Mouse (Mus musculus) MEL (cell line): ENCODE data around the gene Prrc2b. TPM values are rescaled to one million over a fixed set of nuclear protein-coding genes. Genes with fewer than 3 reads are reported as not detected.

ENCODE experiments used
- DNase-seq: peaks from one replicate; pipeline ENCODE4 v3.0.0; 2011; ENCODE audit warnings: low read depth, low spot score
- H3K27ac ChIP-seq: 2 replicates; pipeline ENCODE4 v1.5.1; 2012; ENCODE audit warnings: low read depth, mild to moderate bottlenecking, control low read depth, low read length, moderate library complexity; ENCODE audit not compliant: control insufficient read depth
- H3K27me3 ChIP-seq, 2 experiments: fragments of 150-350 bp in 1 of 2; sonication (generic) in 1 of 2; 2 replicates each; pipeline ENCODE4 v1.6.1; 2012; ENCODE audit warnings: low read length in 2 of 2, mild to moderate bottlenecking in 2 of 2, improper control_type of control experiment in 1 of 2, moderate library complexity in 1 of 2; ENCODE audit not compliant: insufficient read depth in 2 of 2, control insufficient read depth in 1 of 2
- H3K36me3 ChIP-seq, 2 experiments: 2 replicates each; pipeline ENCODE4 v1.6.1; 2012 to 2014; ENCODE audit warnings: low read length in 2 of 2, improper control_type of control experiment in 1 of 2, inconsistent platforms in 1 of 2, mild to moderate bottlenecking in 1 of 2; ENCODE audit not compliant: insufficient read depth in 2 of 2, control insufficient read depth in 1 of 2
- H3K4me1 ChIP-seq, 2 experiments: fragments of 150-350 bp in 1 of 2; sonication (generic) in 1 of 2; 2 replicates each; pipeline ENCODE4 v1.6.1; 2012; ENCODE audit warnings: low read length in 2 of 2, improper control_type of control experiment in 1 of 2, mild to moderate bottlenecking in 1 of 2; ENCODE audit not compliant: insufficient read depth in 2 of 2, control insufficient read depth in 1 of 2
- H3K4me3 ChIP-seq, 2 experiments: fragments of 150-350 bp in 1 of 2; sonication (generic) in 1 of 2; 2 replicates each; pipeline ENCODE4 v1.5.1; 2012; ENCODE audit warnings: low read depth in 2 of 2, low read length in 2 of 2, mild to moderate bottlenecking in 2 of 2, moderate library complexity in 2 of 2, control low read depth in 1 of 2, improper control_type of control experiment in 1 of 2; ENCODE audit not compliant: control insufficient read depth in 1 of 2, insufficient read depth in 1 of 2
- H3K79me2 ChIP-seq: 2 replicates; pipeline ENCODE4 v1.6.1; 2012; ENCODE audit warnings: mild to moderate bottlenecking, low read length, moderate library complexity; ENCODE audit not compliant: control insufficient read depth, poor library complexity, insufficient read depth
- H3K9ac ChIP-seq: 2 replicates; pipeline ENCODE4 v1.6.1; 2012; ENCODE audit warnings: low read depth, mild to moderate bottlenecking, control low read depth, low read length, moderate library complexity; ENCODE audit not compliant: control insufficient read depth, poor library complexity, severe bottlenecking
- H3K9me3 ChIP-seq: fragments of 150-350 bp; sonication (generic); replicated peaks from 2 replicates; pipeline ENCODE4 v1.6.1; 2012; ENCODE audit warnings: mild to moderate bottlenecking, low read length, improper control_type of control experiment, moderate library complexity; ENCODE audit not compliant: insufficient read depth
- BHLHE40 ChIP-seq: IDR thresholded peaks from 2 replicates; pipeline ENCODE4 v1.6.1; 2012; ENCODE audit warnings: low read depth, mild to moderate bottlenecking, inconsistent platforms, low read length, improper control_type of control experiment, borderline replicate concordance
- CHD2 ChIP-seq: IDR thresholded peaks from 2 replicates; pipeline ENCODE4 v1.6.1; 2011; ENCODE audit warnings: low read length, improper control_type of control experiment
- CTCF ChIP-seq, 3 experiments: IDR thresholded peaks in 2 of 3; conservative IDR thresholded peaks in 1 of 3; 2 replicates each; pipeline ENCODE4 v1.5.1; 2011 to 2012; ENCODE audit warnings: low read length in 3 of 3, low read depth in 2 of 3, mild to moderate bottlenecking in 2 of 3, improper control_type of control experiment in 1 of 3, inconsistent platforms in 1 of 3, mixed read lengths in 1 of 3, moderate library complexity in 1 of 3; ENCODE audit not compliant: control insufficient read depth in 1 of 3, insufficient read depth in 1 of 3, poor library complexity in 1 of 3, severe bottlenecking in 1 of 3
- ELF1 ChIP-seq: IDR thresholded peaks from 2 replicates; pipeline ENCODE4 v1.6.1; 2014; ENCODE audit warnings: low read depth, mild to moderate bottlenecking, inconsistent platforms, low read length, improper control_type of control experiment, moderate library complexity
- EP300 ChIP-seq, 2 experiments: IDR thresholded peaks; 2 replicates each; pipeline ENCODE4 v1.6.1; 2011; ENCODE audit warnings: improper control_type of control experiment in 2 of 2, low read length in 2 of 2, low read depth in 1 of 2, mild to moderate bottlenecking in 1 of 2
- ETS1 ChIP-seq: IDR thresholded peaks from 2 replicates; pipeline ENCODE4 v1.6.1; 2012; ENCODE audit warnings: low read depth, mild to moderate bottlenecking, inconsistent platforms, low read length, improper control_type of control experiment, moderate library complexity
- GABPA ChIP-seq: IDR thresholded peaks from 2 replicates; pipeline ENCODE4 v1.6.1; 2012; ENCODE audit warnings: low read depth, mild to moderate bottlenecking, inconsistent platforms, low read length, improper control_type of control experiment, moderate library complexity
- GATA1 ChIP-seq: IDR thresholded peaks from 2 replicates; pipeline ENCODE4 v1.6.1; 2011; ENCODE audit warnings: low read depth, low read length, improper control_type of control experiment
- HCFC1 ChIP-seq: IDR thresholded peaks from 2 replicates; pipeline ENCODE4 v1.6.1; 2012; ENCODE audit warnings: low read depth, mild to moderate bottlenecking, inconsistent platforms, low read length, improper control_type of control experiment, moderate library complexity
- JUND ChIP-seq: IDR thresholded peaks from 2 replicates; pipeline ENCODE4 v1.6.1; 2011; ENCODE audit warnings: low read depth, mild to moderate bottlenecking, improper control_type of control experiment, low read length
- MAFK ChIP-seq: IDR thresholded peaks from 2 replicates; pipeline ENCODE4 v1.6.1; 2011; ENCODE audit warnings: low read depth, mild to moderate bottlenecking, low read length, improper control_type of control experiment, borderline replicate concordance
- MAZ ChIP-seq: IDR thresholded peaks from 2 replicates; pipeline ENCODE4 v1.6.1; 2012; ENCODE audit warnings: low read depth, mild to moderate bottlenecking, inconsistent platforms, low read length, improper control_type of control experiment
- MEF2A ChIP-seq: IDR thresholded peaks from 2 replicates; pipeline ENCODE4 v1.6.1; 2014; ENCODE audit warnings: low read depth, mild to moderate bottlenecking, inconsistent platforms, low read length, improper control_type of control experiment; ENCODE audit not compliant: poor library complexity, insufficient replicate concordance, severe bottlenecking; ENCODE audit errors: extremely low read depth
- MXI1 ChIP-seq: IDR thresholded peaks from 2 replicates; pipeline ENCODE4 v1.6.1; 2011; ENCODE audit warnings: mild to moderate bottlenecking, low read depth, low read length, improper control_type of control experiment
- MYB ChIP-seq: IDR thresholded peaks from 2 replicates; pipeline ENCODE4 v1.6.1; 2011; ENCODE audit warnings: mild to moderate bottlenecking, low read depth, low read length, improper control_type of control experiment
- MYC ChIP-seq: IDR thresholded peaks from 2 replicates; pipeline ENCODE4 v1.6.1; 2011; ENCODE audit warnings: low read depth, mild to moderate bottlenecking, low read length, improper control_type of control experiment, moderate library complexity
- NELFE ChIP-seq: IDR thresholded peaks from 2 replicates; pipeline ENCODE4 v1.6.1; 2011; ENCODE audit warnings: low read depth, low read length, improper control_type of control experiment
- POLR2A ChIP-seq, 2 experiments: IDR thresholded peaks; 2 replicates each; pipeline ENCODE4 v1.6.1; 2011 to 2012; ENCODE audit warnings: low read length in 2 of 2, mild to moderate bottlenecking in 2 of 2, control low read depth in 1 of 2, improper control_type of control experiment in 1 of 2, low read depth in 1 of 2, moderate library complexity in 1 of 2; ENCODE audit not compliant: control insufficient read depth in 1 of 2, insufficient read depth in 1 of 2, poor library complexity in 1 of 2
- POLR2AphosphoS5 ChIP-seq: IDR thresholded peaks from 2 replicates; pipeline ENCODE4 v1.6.1; 2012; ENCODE audit warnings: low read depth, borderline replicate concordance, mild to moderate bottlenecking, inconsistent platforms, low read length, moderate library complexity, mixed read lengths
- RAD21 ChIP-seq: IDR thresholded peaks from 2 replicates; pipeline ENCODE4 v1.6.1; 2011; ENCODE audit warnings: mild to moderate bottlenecking, low read depth, low read length, improper control_type of control experiment
- SIN3A ChIP-seq: IDR thresholded peaks from 2 replicates; pipeline ENCODE4 v1.6.1; 2012; ENCODE audit warnings: low read length, improper control_type of control experiment, inconsistent platforms
- TAL1 ChIP-seq: IDR thresholded peaks from 2 replicates; pipeline ENCODE4 v1.6.1; 2012; ENCODE audit warnings: mild to moderate bottlenecking, inconsistent platforms, low read length, moderate library complexity, mixed read lengths
- TBP ChIP-seq: IDR thresholded peaks from 2 replicates; pipeline ENCODE4 v1.8.0; 2011; ENCODE audit warnings: low read depth, low read length, improper control_type of control experiment
- TCF12 ChIP-seq: IDR thresholded peaks from 2 replicates; pipeline ENCODE4 v1.6.1; 2014; ENCODE audit warnings: low read depth, mild to moderate bottlenecking, inconsistent platforms, low read length, improper control_type of control experiment, moderate library complexity
- UBTF ChIP-seq: IDR thresholded peaks from 2 replicates; pipeline ENCODE4 v1.6.1; 2012; ENCODE audit warnings: low read depth, mild to moderate bottlenecking, inconsistent platforms, low read length, improper control_type of control experiment, moderate library complexity, borderline replicate concordance; ENCODE audit not compliant: insufficient read depth
- USF1 ChIP-seq: IDR thresholded peaks from 2 replicates; pipeline ENCODE4 v1.6.1; 2014; ENCODE audit warnings: low read depth, mild to moderate bottlenecking, inconsistent platforms, low read length, improper control_type of control experiment, moderate library complexity
- USF2 ChIP-seq, 2 experiments: IDR thresholded peaks; 2 replicates each; pipeline ENCODE4 v1.6.1; 2011 to 2012; ENCODE audit warnings: improper control_type of control experiment in 2 of 2, low read length in 2 of 2, borderline replicate concordance in 1 of 2, inconsistent platforms in 1 of 2, low read depth in 1 of 2, mild to moderate bottlenecking in 1 of 2; ENCODE audit not compliant: insufficient read depth in 1 of 2
- ZC3H11A ChIP-seq: IDR thresholded peaks from 2 replicates; pipeline ENCODE4 v1.6.1; 2012; ENCODE audit warnings: low read depth, mild to moderate bottlenecking, inconsistent platforms, low read length, improper control_type of control experiment
- ZNF384 ChIP-seq: IDR thresholded peaks from 2 replicates; pipeline ENCODE4 v1.6.1; 2012; ENCODE audit warnings: low read depth, mild to moderate bottlenecking, inconsistent platforms, low read length, improper control_type of control experiment
- polyA plus RNA-seq, 2 experiments: library from polyadenylated mRNA; stranded (reverse) in 1 of 2; unstranded in 1 of 2; fragments of >175 nt in 1 of 2; fragments of >200 nt in 1 of 2; gene quantifications; 2 replicates each; pipeline versions ENCODE4 v1.2.1 to v1.2.4; 2012; ENCODE audit warnings: low replicate concordance in 2 of 2, low read depth in 1 of 2; ENCODE audit not compliant: insufficient read length in 2 of 2, insufficient read depth in 1 of 2, missing spikeins in 1 of 2
- total RNA-seq: library from RNA; depleted of rRNA; stranded (reverse); fragments of 300-350 nt; gene quantifications from 2 replicates; pipeline ENCODE4 v1.2.3, GENCODE M21; 2012

Prrc2b gene
- total and polyA plus RNA-seq, 3 experiments: 14.8 to 42.9 (median 42.2) TPM

GRCm38 (mm10) chr2:32129383-32130074, 21.4 kb upstream of the Prrc2b start:
- peaks cover 25 to 41% of the 10 kb centered on the region in 2 experiments for H3K4me1 ChIP-seq
- H3K4me3 ChIP-seq: no peak overlapping the region
- H3K27ac ChIP-seq: peak overlapping the region; percentile 45
- H3K79me2 ChIP-seq: no peaks in the 10 kb centered on the region
- no peak for TF ChIP-seq ELF1
- TF ChIP-seq JUND: no peak
- TF ChIP-seq GABPA: no peak
- TF ChIP-seq MAFK: no peak
- TF ChIP-seq SIN3A: no peak
- TF ChIP-seq MEF2A: no peak
- no peak for TF ChIP-seq MXI1
- TF ChIP-seq NELFE: no peak
- no peak for TF ChIP-seq RAD21
- no peak for TF ChIP-seq GATA1
- no peak for TF ChIP-seq ZNF384
- TF ChIP-seq MYC: no peak
- no peak for TF ChIP-seq USF2 (IDR thresholded peaks at IDR 0.05; ENCODE audit: borderline replicate concordance in 1 of 2, insufficient read depth in 1 of 2, low read depth in 1 of 2, low read length in 2 of 2)
- no peak for TF ChIP-seq POLR2A (IDR thresholded peaks at IDR 0.05; ENCODE audit: control insufficient read depth in 1 of 2, insufficient read depth in 1 of 2, low read depth in 1 of 2, low read length in 2 of 2, poor library complexity in 1 of 2)
- TF ChIP-seq POLR2AphosphoS5: no peak
- TF ChIP-seq CTCF (IDR thresholded peaks at IDR 0.05 in 2 of 3, conservative IDR thresholded peaks at IDR 0.05 in 1 of 3; ENCODE audit: control insufficient read depth in 1 of 3, insufficient read depth in 1 of 3, low read depth in 2 of 3, low read length in 3 of 3, poor library complexity in 1 of 3, severe bottlenecking in 1 of 3): no peak
- no peak for TF ChIP-seq UBTF
- no peaks in the 10 kb centered on the region for H3K27me3 ChIP-seq
- DNase-seq: no peak
- no peaks in the 10 kb centered on the region for H3K9me3 ChIP-seq
- no peak overlapping the region for H3K9ac ChIP-seq
- H3K36me3 ChIP-seq: peaks cover 0 to 32% of the 10 kb centered on the region in 2 experiments; a peak in 2 of 4 replicates

GRCm38 (mm10) chr2:32130435-32130834, 20.4 kb upstream of the Prrc2b start:
- peak; percentile 87 for DNase-seq
- Histone ChIP-seq H3K36me3 (peaks cover 0 to 32% of the 10 kb centered on the region in 2 experiments; a peak in 2 of 4 replicates), H3K9ac (peak overlapping the region; percentile 61), H3K27me3 (no peaks in the 10 kb centered on the region), H3K9me3 (no peaks in the 10 kb centered on the region), H3K4me1 (peaks cover 25 to 41% of the 10 kb centered on the region in 2 experiments), H3K79me2 (no peaks in the 10 kb centered on the region), H3K4me3 (peak overlapping the region; percentile 44 to 66), H3K27ac (peak overlapping the region; percentile 70)
- TF ChIP-seq GATA1: 0 out of 2 replicates have a peak, but pooled peaks have one; percentile 23
- TF ChIP-seq MXI1: peak; percentile 83
- no peak for TF ChIP-seq POLR2AphosphoS5
- TF ChIP-seq GABPA: 0 out of 2 replicates have a peak, but pooled peaks have one; percentile 25
- TF ChIP-seq MYB: no peak
- TF ChIP-seq MAZ: peak; percentile 61; the same call in 1 of the 2 replicates
- no peak for TF ChIP-seq TAL1
- TF ChIP-seq TBP: peak; percentile 52; the same call in 1 of the 2 replicates
- peak; percentile 83 to 93 (median 88) for TF ChIP-seq CTCF (IDR thresholded peaks at IDR 0.05 in 2 of 3, conservative IDR thresholded peaks at IDR 0.05 in 1 of 3; ENCODE audit: control insufficient read depth in 1 of 3, insufficient read depth in 1 of 3, low read depth in 2 of 3, low read length in 3 of 3, poor library complexity in 1 of 3, severe bottlenecking in 1 of 3)
- peak in 1 of 2 experiments; percentile 49; a peak in 2 of 4 replicates for TF ChIP-seq EP300 (IDR thresholded peaks at IDR 0.05; ENCODE audit: low read depth in 1 of 2, low read length in 2 of 2)
- peak; percentile 34 for TF ChIP-seq TCF12
- TF ChIP-seq MAFK: peak; percentile 44; the same call in 1 of the 2 replicates
- peak; percentile 56; the same call in 1 of the 2 replicates for TF ChIP-seq JUND
- TF ChIP-seq ZC3H11A: peak; percentile 85
- TF ChIP-seq BHLHE40: no peak; the same call in 1 of the 2 replicates
- 0 out of 2 replicates have a peak, but pooled peaks have one; percentile 12 for TF ChIP-seq USF1
- TF ChIP-seq ETS1: no peak
- TF ChIP-seq CHD2: no peak
- peak; percentile 55 for TF ChIP-seq HCFC1
- TF ChIP-seq ELF1: no peak
- 0 out of 2 replicates have a peak, but pooled peaks have one; percentile 43 for TF ChIP-seq ZNF384
